Mouse (Mus musculus): Measurements from ENCODE around the gene Bcr. TPM values are rescaled to one million over a fixed set of nuclear protein-coding genes. Genes with fewer than 3 reads are reported as not detected.

Gene Bcr
- total RNA-seq, 2 experiments from 2014 or later = 17.7 to 28.1 TPM

DNA sequence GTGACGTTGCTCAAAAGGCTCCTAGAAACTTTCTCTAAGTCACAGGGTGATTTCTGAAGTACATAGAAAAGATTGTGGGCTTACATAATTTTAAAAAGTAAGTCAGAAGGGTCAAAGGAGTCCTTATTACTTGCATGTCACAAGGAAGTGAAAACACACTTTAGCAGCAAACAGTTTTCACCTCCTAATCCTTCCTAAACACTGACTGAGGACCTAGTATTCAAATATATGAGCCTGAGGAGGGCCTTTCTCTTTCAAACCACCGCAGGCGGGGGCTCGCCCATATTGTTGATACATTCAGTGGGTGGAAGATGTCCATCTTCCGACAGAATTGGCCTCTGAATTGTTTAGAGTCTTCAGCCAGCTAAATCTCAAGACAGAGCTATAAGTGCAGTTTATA, 59.8 kb downstream of the Bcr start:
- no peak for ATAC-seq (replicated peaks; ENCODE audit: poor library complexity, severe bottlenecking)

DNA sequence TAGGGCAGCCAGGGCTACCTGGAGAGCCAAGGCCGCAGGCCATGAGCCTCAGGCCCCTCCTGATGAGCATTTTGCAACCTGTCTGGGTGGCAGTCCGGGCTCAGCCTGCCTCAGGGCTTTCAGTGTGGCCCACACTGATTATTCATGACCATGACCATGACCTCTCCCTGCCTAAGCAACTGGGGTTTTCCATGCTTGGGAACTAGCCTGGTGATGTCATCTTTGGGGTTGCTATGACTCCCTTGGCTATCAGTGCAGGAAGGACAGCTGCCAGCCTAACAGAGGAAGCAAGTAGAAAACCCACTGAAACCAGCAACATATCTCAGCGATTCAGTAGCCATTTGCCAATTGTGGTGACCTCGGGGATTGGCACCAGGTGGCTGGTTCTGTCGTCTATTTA, 60.6 kb downstream of the Bcr start:
- peak; percentile 82 for ATAC-seq (replicated peaks; ENCODE audit: poor library complexity, severe bottlenecking)

DNA sequence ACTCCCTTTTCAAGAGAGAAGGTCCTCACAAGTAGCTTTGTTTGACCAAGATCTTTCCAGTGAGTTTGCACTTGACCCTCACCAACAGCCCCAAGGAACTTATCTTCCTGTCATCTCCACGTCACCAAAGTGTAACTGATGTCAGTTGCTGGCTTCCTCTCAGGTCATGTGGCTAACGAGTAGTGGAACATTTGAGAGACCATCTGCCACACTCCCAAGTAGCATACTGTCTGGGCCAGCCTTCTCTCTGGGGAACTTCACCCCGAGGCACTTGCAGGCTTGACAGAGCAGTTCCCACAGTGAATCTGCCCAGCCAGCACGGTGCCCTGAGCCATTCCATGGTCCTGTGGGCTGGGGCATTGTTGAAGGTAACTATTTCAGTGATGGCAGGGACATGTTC, 65.2 kb downstream of the Bcr start:
- peak; percentile 16 for ATAC-seq (replicated peaks; ENCODE audit: poor library complexity, severe bottlenecking)

DNA sequence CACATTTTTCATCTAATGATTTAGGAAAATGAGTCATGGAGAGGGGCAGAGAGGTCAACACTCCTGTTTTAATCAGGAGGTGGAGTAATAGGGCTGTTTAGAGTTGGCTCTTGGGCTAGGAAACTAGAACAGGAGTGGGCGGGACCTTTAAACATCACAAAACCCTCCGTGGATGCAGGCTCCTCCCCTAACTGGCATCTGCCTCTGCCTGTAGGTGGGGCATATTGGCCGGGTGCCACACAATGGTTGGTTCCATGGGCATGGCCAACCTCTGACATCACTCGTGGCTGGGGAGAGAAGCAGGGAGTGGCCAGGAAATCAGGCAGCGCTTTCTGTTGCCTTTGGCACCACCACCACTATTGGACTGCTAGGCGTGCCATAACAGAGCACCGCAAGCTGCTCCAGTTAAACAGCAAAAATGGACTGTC, 68.9 kb downstream of the Bcr start:
- peak; percentile 43 for ATAC-seq (replicated peaks; ENCODE audit: poor library complexity, severe bottlenecking)

DNA sequence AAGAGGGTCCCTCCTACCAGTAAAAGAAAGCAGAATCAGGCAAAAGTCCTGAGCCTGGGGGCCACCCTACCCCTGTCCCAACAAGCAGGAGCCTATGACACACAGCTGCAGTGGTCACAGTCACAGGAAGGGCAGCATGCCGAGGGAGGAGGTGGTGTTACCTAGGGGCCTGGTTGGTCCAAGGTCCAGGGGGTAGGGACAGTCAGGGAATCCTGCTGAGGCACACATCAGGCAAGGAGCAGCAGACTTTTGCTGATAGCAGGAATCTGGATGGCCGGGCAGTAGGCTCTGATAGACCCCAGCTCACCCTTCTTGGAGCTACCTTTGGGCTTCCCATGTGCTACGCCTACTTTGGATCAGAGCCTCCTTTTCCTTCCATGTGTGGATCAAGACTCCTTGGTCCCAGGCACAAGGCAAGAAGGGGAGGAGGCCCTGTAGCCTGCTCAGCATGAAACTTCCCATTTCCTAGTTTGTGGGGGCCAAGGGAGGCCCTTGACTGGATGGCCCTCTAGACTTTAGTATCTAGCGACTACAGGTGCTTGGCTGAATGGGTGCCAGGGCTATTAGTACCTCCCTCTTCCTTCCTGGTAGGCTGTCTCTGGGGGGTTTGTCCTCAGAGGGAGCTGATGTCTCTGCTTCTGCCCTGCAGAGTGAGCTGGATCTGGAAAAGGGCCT, 70.1 kb downstream of the Bcr start:
- peak; percentile 35 for ATAC-seq (replicated peaks; ENCODE audit: poor library complexity, severe bottlenecking)

DNA sequence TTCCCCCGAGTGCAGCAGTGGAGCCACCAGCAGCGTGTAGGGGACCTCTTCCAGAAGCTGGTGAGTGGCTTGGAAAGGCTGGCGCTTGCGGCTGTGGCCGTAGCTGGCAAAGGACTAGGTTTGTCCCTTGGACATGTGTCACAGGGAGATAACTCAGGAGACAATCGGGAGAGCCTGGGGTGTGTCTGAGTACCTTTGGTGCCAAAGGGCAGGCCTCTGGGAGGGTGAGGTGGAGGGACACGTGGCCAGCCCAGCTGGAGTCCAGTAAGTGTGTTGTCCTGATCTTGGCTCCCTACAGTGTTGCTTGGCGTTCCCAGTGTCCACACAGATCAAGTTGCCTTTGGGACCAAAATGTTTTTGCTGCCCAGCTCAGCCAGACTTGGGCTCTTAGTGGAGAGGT, 71.2 kb downstream of the Bcr start:
- no peak for ATAC-seq (replicated peaks; ENCODE audit: poor library complexity, severe bottlenecking)

DNA sequence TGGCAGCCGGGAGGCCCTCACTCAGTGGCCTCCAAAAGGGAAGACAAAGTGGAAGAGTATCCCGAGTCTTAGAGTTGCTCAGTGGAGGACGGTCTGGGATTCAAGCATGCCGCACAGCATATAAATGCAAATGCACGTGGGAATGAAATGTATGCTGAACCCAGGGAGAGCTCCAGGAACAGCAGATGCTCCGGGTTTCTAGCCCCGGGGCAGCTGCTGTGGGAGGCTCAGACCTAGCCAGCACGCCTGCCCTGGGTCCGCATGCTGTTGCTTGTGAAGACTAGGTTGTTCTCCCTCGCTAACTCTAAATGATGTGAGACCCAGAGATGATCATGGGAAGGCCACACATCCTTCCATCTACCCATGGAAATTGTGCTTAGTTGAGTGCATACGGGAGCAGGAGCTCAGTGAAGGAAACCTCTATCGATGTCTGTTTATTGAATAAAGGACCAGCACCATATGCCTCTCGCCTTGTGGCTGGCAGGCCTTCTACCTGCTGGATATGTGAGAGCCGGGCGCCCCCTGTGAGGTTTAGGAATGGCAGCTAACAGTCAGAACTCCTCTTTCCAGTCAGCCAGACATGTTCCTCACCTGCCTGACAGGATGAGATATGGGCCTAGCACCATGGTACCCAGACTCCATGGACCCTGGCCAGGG, 74.6 kb downstream of the Bcr start:
- no peak for ATAC-seq (replicated peaks; ENCODE audit: poor library complexity, severe bottlenecking)

DNA sequence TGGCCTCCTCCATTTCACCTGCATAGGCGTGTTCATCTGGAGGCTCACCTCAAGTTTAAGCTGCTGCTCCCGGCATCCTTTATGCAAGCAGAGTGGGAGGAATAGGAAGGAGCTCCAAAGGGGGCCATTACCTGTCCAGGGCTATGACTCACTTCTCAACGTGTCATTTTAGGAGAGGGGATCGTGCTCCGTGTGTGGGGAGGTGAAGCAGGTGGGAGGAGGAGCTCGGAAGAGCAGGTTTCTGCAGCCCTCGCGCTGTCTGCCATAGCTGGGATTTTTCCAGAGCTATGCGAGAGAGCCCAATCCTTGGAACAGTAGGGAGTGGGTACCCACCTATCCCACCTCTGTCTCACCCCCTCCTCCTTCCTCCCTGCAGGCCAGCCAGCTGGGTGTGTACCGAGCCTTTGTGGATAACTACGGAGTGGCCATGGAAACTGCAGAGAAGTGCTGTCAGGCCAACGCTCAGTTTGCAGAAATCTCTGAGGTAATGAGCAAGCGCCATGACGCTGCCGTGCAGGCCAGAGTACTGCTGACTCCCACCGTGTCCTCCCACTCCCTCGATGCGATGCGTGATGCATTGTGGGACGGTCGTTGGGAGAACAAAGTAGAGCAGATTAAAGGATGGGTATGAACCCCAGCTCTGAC, 75.2 kb downstream of the Bcr start:
- ATAC-seq (replicated peaks; ENCODE audit: poor library complexity, severe bottlenecking) = no peak

DNA sequence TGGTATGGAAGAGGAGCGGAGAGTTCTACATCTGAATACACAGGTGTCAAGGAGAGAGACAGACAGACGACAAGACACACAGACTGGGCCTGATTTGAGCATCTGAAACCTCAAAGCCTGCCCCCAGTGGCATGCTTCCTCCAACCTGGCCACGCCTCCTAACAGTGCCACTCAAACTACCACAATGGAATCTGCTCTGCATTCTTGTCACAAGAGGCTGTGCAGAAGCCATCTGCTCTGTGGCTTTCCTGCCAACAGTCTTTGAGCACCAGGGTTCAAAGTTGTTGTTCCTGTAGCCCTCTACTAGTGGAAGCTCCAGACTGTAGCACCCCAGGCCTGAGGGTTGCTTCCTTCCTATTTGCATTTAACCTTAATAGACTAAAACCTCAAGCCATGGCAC, 76.8 kb downstream of the Bcr start:
- peak; percentile 95 for ATAC-seq (replicated peaks; ENCODE audit: poor library complexity, severe bottlenecking)

DNA sequence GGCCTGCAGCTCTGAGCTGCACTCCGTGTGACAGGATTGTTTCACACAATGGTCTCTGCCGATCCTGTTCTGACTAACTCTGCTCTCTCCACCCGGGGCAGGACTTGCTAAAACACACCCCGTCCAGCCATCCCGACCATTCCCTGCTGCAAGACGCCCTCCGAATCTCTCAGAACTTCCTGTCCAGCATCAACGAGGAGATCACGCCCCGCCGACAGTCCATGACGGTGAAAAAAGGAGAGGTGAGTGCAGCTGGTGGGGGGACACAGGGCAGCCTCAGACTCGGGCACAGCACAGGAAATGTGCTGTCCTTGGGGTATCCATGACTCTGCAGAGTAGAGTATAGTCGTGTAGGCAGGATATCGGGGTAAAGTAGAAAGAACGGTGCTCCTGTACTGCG, 84.8 kb downstream of the Bcr start:
- no peak for ATAC-seq (replicated peaks; ENCODE audit: poor library complexity, severe bottlenecking)

DNA sequence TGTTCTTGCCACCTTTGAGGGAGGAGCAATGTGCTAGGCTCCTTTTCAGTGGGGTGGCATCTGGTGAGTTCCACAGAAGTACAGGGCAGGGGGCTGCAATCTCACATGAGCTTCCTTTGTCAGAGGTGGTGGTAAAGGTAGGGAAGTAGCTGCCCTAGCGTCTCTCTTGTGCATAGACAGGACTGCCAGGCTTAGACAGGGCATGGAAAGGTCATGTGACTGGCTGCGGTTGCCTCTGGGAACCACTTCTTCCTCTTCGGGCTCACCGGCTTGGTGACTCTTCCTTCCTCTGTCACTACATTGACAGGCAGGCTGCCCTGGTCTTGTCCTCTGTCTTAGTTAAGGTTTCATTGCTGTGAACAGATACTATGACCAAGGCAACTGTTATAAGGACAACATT, 85.6 kb downstream of the Bcr start:
- ATAC-seq (replicated peaks; ENCODE audit: poor library complexity, severe bottlenecking) = peak; percentile 94

DNA sequence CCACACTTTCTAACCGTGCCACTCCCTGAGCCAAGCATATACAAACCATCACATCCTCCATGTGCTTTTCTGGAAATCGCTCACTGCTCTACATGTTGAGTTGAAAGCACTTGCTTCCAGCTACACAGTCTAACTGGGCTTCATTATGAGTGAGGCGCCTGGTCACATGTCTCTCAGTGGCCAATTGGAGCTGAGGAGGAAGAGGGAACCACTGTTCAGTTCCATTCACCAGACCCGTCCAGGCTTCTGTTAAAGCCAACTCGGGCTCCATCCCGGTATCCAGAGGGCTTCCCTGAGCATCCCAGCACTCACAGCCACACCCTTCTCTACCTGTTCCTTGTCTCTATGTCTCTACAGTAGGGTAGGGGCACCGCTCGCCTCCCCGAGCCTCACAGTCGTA, 86.2 kb downstream of the Bcr start:
- peak; percentile 23; the same call in 1 of the 2 replicates for ATAC-seq (replicated peaks; ENCODE audit: poor library complexity, severe bottlenecking)

DNA sequence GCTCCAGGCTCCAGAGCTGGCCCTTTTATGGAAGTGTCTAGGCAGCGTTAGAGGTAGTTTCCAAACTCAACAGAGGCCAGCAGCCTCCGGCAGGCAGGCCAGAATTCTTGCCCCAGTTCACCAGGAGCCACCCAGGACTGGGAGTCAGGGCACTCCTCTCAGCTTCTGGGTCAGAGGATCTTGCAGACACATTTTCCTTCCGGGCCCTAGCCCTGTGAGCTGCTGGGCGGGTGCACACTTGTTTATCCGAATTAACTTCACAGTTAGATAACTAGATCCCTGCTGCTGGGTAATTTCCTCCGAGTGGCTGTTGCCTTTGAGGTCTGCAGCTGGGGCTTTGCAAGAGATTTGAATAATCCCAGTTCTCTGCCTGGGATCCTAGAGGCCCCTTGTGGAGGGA, 87.9 kb downstream of the Bcr start:
- no peak for ATAC-seq (replicated peaks; ENCODE audit: poor library complexity, severe bottlenecking)

DNA sequence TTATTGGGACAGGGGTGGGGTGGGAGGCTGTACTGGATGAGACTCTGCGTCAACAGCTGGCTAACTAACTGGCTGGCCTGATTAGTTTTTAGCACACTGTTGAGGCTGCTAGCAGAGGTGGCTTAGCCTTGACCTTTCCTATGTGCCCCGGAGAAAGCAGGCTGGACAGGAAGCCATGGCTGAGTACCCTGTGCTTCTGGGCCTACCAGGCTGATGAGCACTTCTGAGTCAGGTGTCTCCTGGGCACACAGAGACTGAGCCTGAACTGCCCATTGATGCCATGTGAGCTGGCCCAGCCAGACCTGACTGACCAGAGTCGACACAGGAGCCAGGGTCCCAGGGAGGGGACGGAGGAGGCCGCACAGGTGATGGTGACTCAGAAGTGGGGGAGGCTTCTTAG, 90.0 kb downstream of the Bcr start:
- no peak for ATAC-seq (replicated peaks; ENCODE audit: poor library complexity, severe bottlenecking)

DNA sequence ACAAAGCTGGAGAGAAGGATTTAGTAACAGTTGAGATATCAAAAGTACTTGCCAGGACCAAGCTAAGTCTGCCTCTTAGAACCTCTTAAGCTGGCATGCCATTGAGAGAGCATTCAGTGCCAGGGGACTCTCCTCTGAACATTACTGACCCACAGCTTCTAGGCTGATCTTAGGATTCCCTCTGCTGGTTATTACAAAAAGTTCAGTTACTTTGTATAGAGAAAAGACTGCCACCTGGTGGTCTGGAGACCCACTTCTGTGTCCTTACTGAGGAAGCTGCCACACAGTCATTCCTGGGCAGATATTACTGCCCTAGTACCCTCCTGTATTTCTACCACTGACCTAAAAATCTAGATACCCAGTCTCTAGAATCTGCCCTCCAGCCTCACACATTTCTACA, 90.9 kb downstream of the Bcr start:
- ATAC-seq (replicated peaks; ENCODE audit: poor library complexity, severe bottlenecking) = peak; percentile 86

DNA sequence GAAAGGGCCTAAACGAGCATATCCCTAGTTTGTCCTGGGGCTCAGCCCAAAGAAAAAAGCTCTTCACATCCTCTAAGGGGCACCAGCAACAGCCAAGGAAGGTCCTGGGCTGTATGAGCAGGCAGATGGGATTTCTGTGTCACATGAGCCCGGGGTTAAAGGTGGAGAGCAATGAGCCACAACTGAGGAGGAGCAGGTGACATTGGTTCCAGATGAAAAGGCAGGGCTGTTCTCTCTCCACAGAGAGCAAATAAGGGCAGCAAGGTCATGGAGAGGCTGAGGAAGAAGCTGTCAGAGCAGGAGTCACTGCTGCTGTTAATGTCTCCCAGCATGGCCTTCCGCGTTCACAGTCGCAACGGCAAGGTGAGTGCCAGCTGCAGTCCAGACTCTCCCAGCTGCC, 96.4 kb downstream of the Bcr start:
- no peak for ATAC-seq (replicated peaks; ENCODE audit: poor library complexity, severe bottlenecking)

DNA sequence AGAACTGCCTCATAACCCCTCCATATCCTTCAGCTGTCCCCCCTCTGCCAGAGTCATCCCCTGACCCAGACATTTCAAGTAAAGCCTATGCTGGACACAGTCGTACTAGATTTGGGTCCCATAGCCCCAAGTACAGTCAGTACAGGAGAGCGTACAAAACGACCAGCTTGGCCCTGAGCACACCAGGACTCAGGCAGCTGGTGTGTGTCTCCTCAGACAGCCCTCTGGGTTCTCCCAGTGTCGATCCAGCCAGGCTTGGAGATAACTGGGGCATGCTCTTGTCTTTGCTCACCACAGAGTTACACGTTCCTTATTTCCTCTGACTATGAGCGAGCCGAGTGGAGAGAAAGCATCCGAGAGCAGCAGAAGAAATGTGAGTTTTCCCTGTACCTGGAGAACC, 97.3 kb downstream of the Bcr start:
- no peak for ATAC-seq (replicated peaks; ENCODE audit: poor library complexity, severe bottlenecking)

DNA sequence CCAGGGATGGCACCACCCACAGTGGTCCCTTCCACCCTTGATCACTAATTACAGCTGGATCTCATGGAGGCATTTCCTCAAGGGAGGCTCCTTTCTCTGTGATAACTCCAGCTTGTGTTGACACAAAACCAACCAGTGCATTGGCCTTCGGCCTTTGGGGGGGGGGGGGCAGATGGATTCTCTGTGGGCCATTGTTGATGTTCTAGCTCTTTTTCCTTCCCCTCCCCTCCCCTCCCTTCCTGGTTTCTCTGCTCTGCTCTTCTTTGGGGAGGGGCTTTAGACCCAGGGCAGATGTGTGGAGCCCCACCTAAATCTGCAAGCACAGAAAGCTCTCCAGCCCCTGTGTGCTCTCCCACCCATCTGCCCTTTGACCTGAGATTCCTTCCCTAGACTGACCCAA, 98.0 kb downstream of the Bcr start:
- ATAC-seq (replicated peaks; ENCODE audit: poor library complexity, severe bottlenecking) = no peak

DNA sequence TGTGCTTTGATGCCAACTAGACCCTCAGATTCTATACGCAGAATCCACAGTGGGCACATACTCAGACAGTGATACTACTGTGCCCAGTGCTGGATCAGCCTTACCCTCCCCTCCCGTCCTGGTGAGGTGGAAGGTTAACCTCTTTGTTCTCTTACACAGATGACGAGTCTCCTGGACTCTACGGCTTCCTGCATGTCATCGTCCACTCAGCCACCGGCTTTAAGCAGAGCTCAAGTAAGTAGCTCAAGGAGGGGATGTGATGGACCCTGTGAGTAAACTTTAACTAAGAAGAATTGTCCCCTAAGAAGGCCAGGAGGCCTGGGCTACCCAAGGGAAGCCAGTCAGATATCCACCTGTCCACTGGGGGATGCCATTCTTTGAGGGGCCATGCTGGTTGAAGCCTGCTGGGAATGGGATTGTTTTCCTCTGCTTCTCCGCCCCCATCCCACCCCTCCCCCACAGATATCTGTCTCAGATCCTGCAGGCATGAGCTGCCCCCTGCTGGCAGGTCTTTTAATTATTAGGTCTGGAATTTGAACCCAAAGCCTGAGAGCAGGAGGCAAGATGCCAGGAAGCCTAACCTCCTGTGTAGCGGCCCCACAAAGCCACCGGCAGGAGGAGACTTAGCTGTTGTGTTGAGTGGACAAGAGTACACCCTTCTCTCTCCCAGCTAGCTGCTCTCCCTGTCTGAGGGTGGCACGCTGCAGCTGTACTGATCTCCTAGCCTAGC, 99.9 kb downstream of the Bcr start:
- no peak for ATAC-seq (replicated peaks; ENCODE audit: poor library complexity, severe bottlenecking)

DNA sequence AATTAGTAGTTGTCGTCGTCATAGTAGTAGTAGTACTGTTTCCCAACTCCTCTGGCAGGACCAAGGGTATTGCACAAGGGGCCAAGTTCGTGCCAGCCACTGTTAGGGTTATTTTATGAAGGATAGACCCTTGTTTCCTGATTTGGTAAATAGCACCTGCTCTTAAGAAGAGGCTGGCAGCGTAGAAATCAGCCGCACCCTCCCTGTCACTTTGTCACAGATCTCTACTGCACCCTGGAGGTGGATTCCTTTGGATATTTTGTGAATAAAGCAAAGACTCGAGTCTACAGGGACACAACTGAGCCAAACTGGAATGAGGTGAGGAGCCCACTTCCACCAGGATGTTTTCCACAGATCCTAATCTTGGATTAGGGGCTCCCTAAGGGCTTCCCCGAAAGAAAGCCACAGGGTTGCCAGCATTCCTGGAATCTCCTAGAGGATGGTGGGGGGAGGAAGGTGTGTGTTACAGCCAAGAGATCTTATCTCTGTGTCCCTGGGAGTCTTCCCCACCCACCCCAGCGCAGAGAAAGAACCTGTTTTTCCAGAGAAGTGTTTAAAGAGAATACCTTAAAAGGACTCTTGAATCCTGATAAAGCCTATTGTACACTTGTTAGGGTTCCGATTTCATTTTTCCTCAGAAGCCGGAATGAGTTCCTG, 105.6 kb downstream of the Bcr start:
- peak; percentile 91 for ATAC-seq (replicated peaks; ENCODE audit: poor library complexity, severe bottlenecking)

DNA sequence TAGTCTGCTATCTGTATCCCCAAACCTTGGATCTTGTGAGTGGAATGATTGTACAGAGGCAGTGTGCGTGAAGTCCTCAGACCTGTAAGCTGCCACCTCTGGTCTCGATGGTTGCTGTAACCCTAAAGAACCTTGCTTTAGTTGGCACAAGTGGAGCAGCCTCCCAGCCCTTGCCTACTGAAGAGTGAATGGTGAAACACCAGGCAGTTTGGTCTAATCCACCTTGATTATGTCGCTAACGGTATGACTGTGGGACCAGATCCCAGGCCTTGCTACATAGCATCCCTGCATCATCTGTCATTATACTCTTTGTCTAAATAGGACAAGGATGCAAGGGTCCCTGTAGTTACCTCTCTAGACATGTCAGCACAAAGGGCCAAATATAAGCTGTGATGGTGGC, 106.2 kb downstream of the Bcr start:
- ATAC-seq (replicated peaks; ENCODE audit: poor library complexity, severe bottlenecking) = no peak
